Mouse (Mus musculus): ENCODE measurements around the gene Srrm2. TPM values are rescaled to one million over a fixed set of nuclear protein-coding genes. Genes with fewer than 3 reads are reported as not detected.

The Srrm2 gene
- polyA plus RNA-seq, 1 experiment from 2014 or later: 172 TPM

GRCm38 (mm10) chr17:23776216-23776615, 14.1 kb upstream of the Srrm2 start:
- no peak for ATAC-seq (ENCODE audit: low read depth)
- Histone ChIP-seq H3K4me2 (ENCODE audit: low read depth, low read length) (no peak overlapping the region), H3K4me3 (ENCODE audit: low read depth, low read length) (no peak overlapping the region), H3K9ac (ENCODE audit: low read depth, low read length) (no peak overlapping the region), H3K27me3 (ENCODE audit: control insufficient read depth, insufficient read depth, low read depth, low read length) (no peaks in the 10 kb centered on the region), H3K27ac (ENCODE audit: low read length) (no peak overlapping the region), H3K36me3 (ENCODE audit: control insufficient read depth, insufficient read depth) (no peaks in the 10 kb centered on the region), H3K9me3 (replicated peaks; ENCODE audit: control insufficient read depth, low read length) (no peaks in the 10 kb centered on the region), H3K4me1 (ENCODE audit: control insufficient read depth, low read depth, low read length) (peaks cover 4% of the 10 kb centered on the region)
- 61% methylated on average over 10 of the region's 10 CpGs for WGBS (ENCODE audit: insufficient replicate concordance)

GRCm38 (mm10) chr17:23777141-23777540, 13.2 kb upstream of the Srrm2 start:
- 64% methylated on average over 2 of the region's 2 CpGs for whole genome bisulfite sequencing (ENCODE audit: insufficient replicate concordance)

GRCm38 (mm10) chr17:23778447-23778846, 11.9 kb upstream of the Srrm2 start:
- H3K9ac ChIP-seq (ENCODE audit: low read depth, low read length): no peak overlapping the region
- 48% methylated on average over 2 of the region's 2 CpGs for WGBS (ENCODE audit: insufficient replicate concordance)

More at GRCm38 (mm10) chr17:23777141-23777540, 13.2 kb upstream of the Srrm2 start:
- no peaks in the 10 kb centered on the region for H3K36me3 ChIP-seq (ENCODE audit: control insufficient read depth, insufficient read depth)
- H3K4me2 ChIP-seq (ENCODE audit: low read depth, low read length): no peak overlapping the region
- H3K4me1 ChIP-seq (ENCODE audit: control insufficient read depth, low read depth, low read length): no peaks in the 10 kb centered on the region
- no peak overlapping the region for H3K4me3 ChIP-seq (ENCODE audit: low read depth, low read length)
- no peaks in the 10 kb centered on the region for H3K9me3 ChIP-seq (replicated peaks; ENCODE audit: control insufficient read depth, low read length)
- no peak for ATAC-seq (ENCODE audit: low read depth)
- no peaks in the 10 kb centered on the region for H3K27me3 ChIP-seq (ENCODE audit: control insufficient read depth, insufficient read depth, low read depth, low read length)
- no peak overlapping the region for H3K27ac ChIP-seq (ENCODE audit: low read length)
- H3K9ac ChIP-seq (ENCODE audit: low read depth, low read length): no peak overlapping the region

GRCm38 (mm10) chr17:23783352-23783751, 7.0 kb upstream of the Srrm2 start:
- Histone ChIP-seq H3K9ac (ENCODE audit: low read depth, low read length) (no peak overlapping the region), H3K4me2 (ENCODE audit: low read depth, low read length) (no peak overlapping the region), H3K27ac (ENCODE audit: low read length) (no peak overlapping the region), H3K9me3 (replicated peaks; ENCODE audit: control insufficient read depth, low read length) (no peaks in the 10 kb centered on the region), H3K36me3 (ENCODE audit: control insufficient read depth, insufficient read depth) (no peaks in the 10 kb centered on the region), H3K4me1 (ENCODE audit: control insufficient read depth, low read depth, low read length) (peaks cover 9% of the 10 kb centered on the region), H3K4me3 (ENCODE audit: low read depth, low read length) (no peak overlapping the region), H3K27me3 (ENCODE audit: control insufficient read depth, insufficient read depth, low read depth, low read length) (peaks cover 6% of the 10 kb centered on the region; the same call in 1 of the 2 replicates)
- no peak for ATAC-seq (ENCODE audit: low read depth)

More at GRCm38 (mm10) chr17:23778447-23778846, 11.9 kb upstream of the Srrm2 start:
- no peak overlapping the region for H3K4me3 ChIP-seq (ENCODE audit: low read depth, low read length)
- no peak for ATAC-seq (ENCODE audit: low read depth)
- no peaks in the 10 kb centered on the region for H3K27me3 ChIP-seq (ENCODE audit: control insufficient read depth, insufficient read depth, low read depth, low read length)
- H3K4me1 ChIP-seq (ENCODE audit: control insufficient read depth, low read depth, low read length): no peaks in the 10 kb centered on the region
- H3K27ac ChIP-seq (ENCODE audit: low read length): no peak overlapping the region
- H3K9me3 ChIP-seq (replicated peaks; ENCODE audit: control insufficient read depth, low read length): no peaks in the 10 kb centered on the region
- no peak overlapping the region for H3K4me2 ChIP-seq (ENCODE audit: low read depth, low read length)
- no peaks in the 10 kb centered on the region for H3K36me3 ChIP-seq (ENCODE audit: control insufficient read depth, insufficient read depth)

- Histone ChIP-seq H3K36me3 (ENCODE audit: control insufficient read depth, insufficient read depth) (no peaks in the 10 kb centered on the region), H3K9me3 (replicated peaks; ENCODE audit: control insufficient read depth, low read length) (no peaks in the 10 kb centered on the region), H3K9ac (ENCODE audit: low read depth, low read length) (peak within 1 kb of the TSS; percentile 59), H3K27ac (ENCODE audit: low read length) (no peak within 1 kb of the TSS), H3K4me1 (ENCODE audit: control insufficient read depth, low read depth, low read length) (peaks cover 22% of the 10 kb centered on the region), H3K4me2 (ENCODE audit: low read depth, low read length) (peak within 1 kb of the TSS; percentile 99), H3K27me3 (ENCODE audit: control insufficient read depth, insufficient read depth, low read depth, low read length) (peaks cover 6% of the 10 kb centered on the region; the same call in 1 of the 2 replicates), H3K4me3 (ENCODE audit: low read depth, low read length) (peak within 1 kb of the TSS; percentile 63)
- 6% methylated on average over 43 of the region's 43 CpGs for WGBS (ENCODE audit: insufficient replicate concordance)
- ATAC-seq (ENCODE audit: low read depth): peak; percentile 58
Observed at GRCm38 (mm10) chr17:23785561-23786471, 4.5 kb upstream of the Srrm2 start, which contains the start of gene Flywch2. TSS of gene Flywch2 (minus strand) at chr17:23786081.

GRCm38 (mm10) chr17:23786510-23786931, 3.8 kb upstream of the Srrm2 start:
- H3K9me3 ChIP-seq (replicated peaks; ENCODE audit: control insufficient read depth, low read length): no peaks in the 10 kb centered on the region
- no peaks in the 10 kb centered on the region for H3K36me3 ChIP-seq (ENCODE audit: control insufficient read depth, insufficient read depth)
- WGBS (ENCODE audit: insufficient replicate concordance): 31% methylated on average over 13 of the region's 13 CpGs
- peaks cover 6% of the 10 kb centered on the region; the same call in 1 of the 2 replicates for H3K27me3 ChIP-seq (ENCODE audit: control insufficient read depth, insufficient read depth, low read depth, low read length)
- no peak for ATAC-seq (ENCODE audit: low read depth)
- H3K4me3 ChIP-seq (ENCODE audit: low read depth, low read length): peak overlapping the region; percentile 63
- peaks cover 25% of the 10 kb centered on the region for H3K4me1 ChIP-seq (ENCODE audit: control insufficient read depth, low read depth, low read length)
- H3K4me2 ChIP-seq (ENCODE audit: low read depth, low read length): peak overlapping the region; percentile 99
- no peak overlapping the region for H3K27ac ChIP-seq (ENCODE audit: low read length)
- no peak overlapping the region for H3K9ac ChIP-seq (ENCODE audit: low read depth, low read length)

- Histone ChIP-seq H3K9ac (ENCODE audit: low read depth, low read length) (no peak overlapping the region), H3K27ac (ENCODE audit: low read length) (no peak overlapping the region), H3K4me3 (ENCODE audit: low read depth, low read length) (no peak overlapping the region), H3K36me3 (ENCODE audit: control insufficient read depth, insufficient read depth) (no peaks in the 10 kb centered on the region), H3K4me1 (ENCODE audit: control insufficient read depth, low read depth, low read length) (peaks cover 25% of the 10 kb centered on the region), H3K27me3 (ENCODE audit: control insufficient read depth, insufficient read depth, low read depth, low read length) (peaks cover 6% of the 10 kb centered on the region; the same call in 1 of the 2 replicates), H3K4me2 (ENCODE audit: low read depth, low read length) (no peak overlapping the region), H3K9me3 (replicated peaks; ENCODE audit: control insufficient read depth, low read length) (no peaks in the 10 kb centered on the region)
- no peak for ATAC-seq (ENCODE audit: low read depth)
- WGBS (ENCODE audit: insufficient replicate concordance): 56% methylated on average over 4 of the region's 4 CpGs
Observed at GRCm38 (mm10) chr17:23788973-23789372, 1.4 kb upstream of the Srrm2 start.

GRCm38 (mm10) chr17:23789749-23790268, 523 bp upstream of the Srrm2 start:
- Histone ChIP-seq H3K4me2 (ENCODE audit: low read depth, low read length) (peak overlapping the region; percentile 91), H3K4me3 (ENCODE audit: low read depth, low read length) (peak overlapping the region; percentile 70), H3K27me3 (ENCODE audit: control insufficient read depth, insufficient read depth, low read depth, low read length) (peaks cover 6% of the 10 kb centered on the region; the same call in 1 of the 2 replicates), H3K9me3 (replicated peaks; ENCODE audit: control insufficient read depth, low read length) (no peaks in the 10 kb centered on the region), H3K27ac (ENCODE audit: low read length) (peak overlapping the region; percentile 41), H3K36me3 (ENCODE audit: control insufficient read depth, insufficient read depth) (no peaks in the 10 kb centered on the region), H3K4me1 (ENCODE audit: control insufficient read depth, low read depth, low read length) (peaks cover 25% of the 10 kb centered on the region), H3K9ac (ENCODE audit: low read depth, low read length) (peak overlapping the region; percentile 82)
- no peak for ATAC-seq (ENCODE audit: low read depth)
- WGBS (ENCODE audit: insufficient replicate concordance): 9% methylated on average over 8 of the region's 8 CpGs

- Histone ChIP-seq H3K4me2 (ENCODE audit: low read depth, low read length) (peak overlapping the region; percentile 91), H3K9me3 (replicated peaks; ENCODE audit: control insufficient read depth, low read length) (no peaks in the 10 kb centered on the region), H3K4me1 (ENCODE audit: control insufficient read depth, low read depth, low read length) (peaks cover 19% of the 10 kb centered on the region), H3K4me3 (ENCODE audit: low read depth, low read length) (peak overlapping the region; percentile 70), H3K36me3 (ENCODE audit: control insufficient read depth, insufficient read depth) (no peaks in the 10 kb centered on the region), H3K27me3 (ENCODE audit: control insufficient read depth, insufficient read depth, low read depth, low read length) (no peaks in the 10 kb centered on the region), H3K27ac (ENCODE audit: low read length) (no peak overlapping the region), H3K9ac (ENCODE audit: low read depth, low read length) (no peak overlapping the region)
- ATAC-seq (ENCODE audit: low read depth): 0 out of 2 replicates have a peak, but pooled peaks have one; percentile 12
- WGBS (ENCODE audit: insufficient replicate concordance): 34% methylated on average over 2 of the region's 2 CpGs
Observed at GRCm38 (mm10) chr17:23791079-23791357, 686 bp downstream of the Srrm2 start.

Measured in liver, embryonic 16.5 days (tissue).